Mouse (Mus musculus) forebrain, embryonic 13.5 days (tissue): ENCODE measurements around the gene H2-Eb1. TPM values are rescaled to one million over a fixed set of nuclear protein-coding genes. Genes with fewer than 3 reads are reported as not detected.
"Not testable (repeated sequence)": the region's sequence is repeated elsewhere in the genome, so short reads cannot be mapped to it uniquely, and the experiment has no call there.

ENCODE experiments used
- ATAC-seq: fragments of 200-750 bp; cut with Nextera tagmentation; 2 replicates; pipeline ENCODE4 v1.8.0; 2017
- H3K27ac ChIP-seq: fragments of 300-500 bp; sonication (generic); 2 replicates; pipeline ENCODE4 v1.5.1; 2015; ENCODE audit warnings: inconsistent platforms, mild to moderate bottlenecking, moderate library complexity
- H3K27me3 ChIP-seq: fragments of 300-500 bp; sonication (generic); 2 replicates; pipeline ENCODE4 v1.6.1; 2015; ENCODE audit warnings: mild to moderate bottlenecking, inconsistent platforms
- H3K36me3 ChIP-seq: fragments of 300-500 bp; sonication (generic); 2 replicates; pipeline ENCODE4 v1.6.1; 2015; ENCODE audit warnings: mild to moderate bottlenecking, inconsistent platforms; ENCODE audit not compliant: poor library complexity, severe bottlenecking
- H3K4me1 ChIP-seq: fragments of 300-500 bp; sonication (generic); 2 replicates; pipeline ENCODE4 v1.6.1; 2015; ENCODE audit warnings: inconsistent platforms
- H3K4me2 ChIP-seq: fragments of 300-500 bp; sonication (generic); 2 replicates; pipeline ENCODE4 v1.6.1; 2015; ENCODE audit warnings: inconsistent platforms, mild to moderate bottlenecking, moderate library complexity
- H3K4me3 ChIP-seq: fragments of 300-500 bp; sonication (generic); 2 replicates; pipeline ENCODE4 v1.5.1; 2015; ENCODE audit warnings: mild to moderate bottlenecking, inconsistent platforms
- H3K9ac ChIP-seq: fragments of 300-500 bp; sonication (generic); 2 replicates; pipeline ENCODE4 v1.6.1; 2015; ENCODE audit warnings: mild to moderate bottlenecking, inconsistent platforms
- H3K9me3 ChIP-seq: fragments of 300-500 bp; sonication (generic); replicated peaks from 2 replicates; pipeline ENCODE4 v1.6.1; 2016; ENCODE audit warnings: inconsistent platforms
- WGBS: fragments of 180-500 bp; shearing (Covaris S2); methylation state at CpG from one replicate; pipeline ENCODE4 v1.1.7; 2015; 5-methylcytosine and 5-hydroxymethylcytosine counted together
- polyA plus RNA-seq: library from polyadenylated mRNA; unstranded; fragments of >200 nt; fragmentation: Nextera tagmentation; extraction: Ambion mirVana; gene quantifications from 2 replicates; pipeline ENCODE4 v1.2.1, GENCODE M21; 2015

The H2-Eb1 gene
- polyA plus RNA-seq, 1 experiment from 2014 or later = 1.6 TPM

DNA sequence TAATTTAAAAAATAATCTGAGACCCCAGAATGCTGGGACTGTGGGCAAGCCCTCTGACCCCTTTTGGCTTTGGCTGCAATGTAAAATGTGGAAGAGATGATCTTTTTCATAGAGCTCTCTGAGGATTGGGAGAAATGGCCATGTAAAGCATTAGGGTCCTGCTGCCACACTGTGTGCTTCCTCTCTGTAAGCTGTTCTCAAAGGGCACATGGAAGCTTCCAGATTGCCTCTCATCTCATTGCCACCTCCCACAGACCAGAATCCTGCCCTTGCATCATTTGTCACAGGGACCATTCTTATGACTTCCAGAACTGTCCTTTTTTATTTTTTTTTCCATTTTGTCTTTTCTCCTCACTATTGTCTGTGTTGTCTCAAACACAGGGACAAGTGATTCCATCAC is 1.5 kb downstream of the H2-Eb1 start:
- Histone ChIP-seq H3K9me3 (no peaks in the 10 kb centered on the region), H3K4me1 (0 out of 2 replicates have a peak, but pooled peaks cover 3% of the 10 kb centered on the region), H3K36me3 (no peaks in the 10 kb centered on the region), H3K9ac (no peak overlapping the region), H3K27me3 (peaks cover 5% of the 10 kb centered on the region), H3K27ac (no peak overlapping the region), H3K4me2 (no peak overlapping the region), H3K4me3 (no peak overlapping the region)
- no peak for ATAC-seq

GRCm38 (mm10) chr17:34308161-34308560 is 2.5 kb downstream of the H2-Eb1 start:
- WGBS = 83% methylated on average over 4 of the region's 4 CpGs
- Histone ChIP-seq H3K4me3 (no peak overlapping the region), H3K27ac (no peak overlapping the region), H3K4me1 (0 out of 2 replicates have a peak, but pooled peaks cover 3% of the 10 kb centered on the region), H3K36me3 (no peaks in the 10 kb centered on the region), H3K27me3 (peaks cover 5% of the 10 kb centered on the region), H3K9me3 (no peaks in the 10 kb centered on the region), H3K4me2 (no peak overlapping the region), H3K9ac (no peak overlapping the region)
- ATAC-seq = no peak

- no peak overlapping the region for H3K27ac ChIP-seq
- WGBS = 36% methylated on average over 10 of the region's 10 CpGs
- H3K9ac ChIP-seq = peak overlapping the region; percentile 73
- peak overlapping the region; percentile 62 for H3K4me3 ChIP-seq
- H3K9me3 ChIP-seq = no peaks in the 10 kb centered on the region
- peaks cover 5% of the 10 kb centered on the region for H3K27me3 ChIP-seq
- H3K36me3 ChIP-seq = no peaks in the 10 kb centered on the region
- H3K4me2 ChIP-seq = peak overlapping the region; percentile 63
- no peak for ATAC-seq
- 0 out of 2 replicates have a peak, but pooled peaks cover 3% of the 10 kb centered on the region for H3K4me1 ChIP-seq
Measured at GRCm38 (mm10) chr17:34309225-34309624, 3.6 kb downstream of the H2-Eb1 start.

GRCm38 (mm10) chr17:34309683-34310385 is 4.2 kb downstream of the H2-Eb1 start:
- peak; percentile 91 for ATAC-seq
- Histone ChIP-seq H3K4me3 (peak overlapping the region; percentile 62), H3K27me3 (peaks cover 5% of the 10 kb centered on the region), H3K4me1 (0 out of 2 replicates have a peak, but pooled peaks cover 3% of the 10 kb centered on the region), H3K4me2 (peak overlapping the region; percentile 63), H3K27ac (no peak overlapping the region), H3K36me3 (no peaks in the 10 kb centered on the region), H3K9me3 (no peaks in the 10 kb centered on the region), H3K9ac (peak overlapping the region; percentile 73)
- 27% methylated on average over 38 of the region's 38 CpGs for WGBS

- not testable (repeated sequence) for H3K9ac ChIP-seq, H3K9me3 ChIP-seq, H3K27me3 ChIP-seq, H3K36me3 ChIP-seq, H3K4me3 ChIP-seq, H3K27ac ChIP-seq, H3K4me2 ChIP-seq, H3K4me1 ChIP-seq, ATAC-seq
- 91% methylated on average over 3 of the region's 3 CpGs for WGBS
Measured at GRCm38 (mm10) chr17:34310526-34310925, 4.9 kb downstream of the H2-Eb1 start.

DNA sequence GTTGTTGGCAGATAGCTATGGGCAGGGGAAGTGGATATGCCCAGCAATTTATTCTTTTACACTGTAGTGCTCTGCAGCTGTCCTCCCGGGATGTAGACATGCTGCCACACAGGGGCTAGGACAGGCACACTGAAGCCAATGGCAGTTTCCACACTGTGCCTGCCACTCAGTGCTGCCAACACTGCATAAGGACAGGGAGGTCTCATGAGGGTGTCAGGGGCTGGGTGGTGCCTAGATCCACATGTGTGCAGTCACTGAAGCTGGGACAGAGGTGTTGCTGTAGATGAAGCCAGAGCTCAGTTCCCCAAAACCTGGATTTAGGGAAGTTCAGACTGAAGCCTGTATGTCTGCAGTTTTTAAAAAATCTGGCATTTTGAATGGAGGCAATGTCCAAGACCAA is 6.5 kb downstream of the H2-Eb1 start:
- Histone ChIP-seq H3K9me3 (no peaks in the 10 kb centered on the region), H3K9ac (no peak overlapping the region), H3K4me2 (no peak overlapping the region), H3K36me3 (no peaks in the 10 kb centered on the region), H3K27me3 (peaks cover 5% of the 10 kb centered on the region), H3K4me3 (no peak overlapping the region), H3K27ac (no peak overlapping the region), H3K4me1 (0 out of 2 replicates have a peak, but pooled peaks cover 3% of the 10 kb centered on the region)
- 87% methylated on average over 1 of the region's 1 CpGs for WGBS
- ATAC-seq = no peak

- no peak overlapping the region for H3K9ac ChIP-seq
- no peaks in the 10 kb centered on the region; the same call in 1 of the 2 replicates for H3K27me3 ChIP-seq
- WGBS = 42% methylated on average over 3 of the region's 3 CpGs
- no peak for ATAC-seq
- no peak overlapping the region for H3K4me2 ChIP-seq
- H3K27ac ChIP-seq = no peak overlapping the region
- no peak overlapping the region for H3K4me3 ChIP-seq
- 0 out of 2 replicates have a peak, but pooled peaks cover 3% of the 10 kb centered on the region for H3K4me1 ChIP-seq
- no peaks in the 10 kb centered on the region for H3K9me3 ChIP-seq
- H3K36me3 ChIP-seq = no peaks in the 10 kb centered on the region
Measured at GRCm38 (mm10) chr17:34313393-34313792, 7.7 kb downstream of the H2-Eb1 start.

DNA sequence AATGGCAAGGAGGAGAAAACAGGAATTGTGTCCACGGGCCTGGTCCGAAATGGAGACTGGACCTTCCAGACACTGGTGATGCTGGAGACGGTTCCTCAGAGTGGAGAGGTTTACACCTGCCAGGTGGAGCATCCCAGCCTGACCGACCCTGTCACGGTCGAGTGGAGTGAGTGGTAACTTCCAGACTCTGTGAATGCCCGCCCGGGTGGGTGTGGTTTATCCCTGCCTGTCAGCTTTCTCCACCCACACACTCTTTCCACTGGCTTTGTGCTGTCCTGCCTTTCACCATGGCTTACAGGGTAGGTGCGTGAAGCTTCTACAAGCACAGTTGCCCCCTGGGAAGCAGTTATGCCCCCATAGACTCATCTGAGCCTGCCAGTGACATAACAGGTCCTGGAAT is 8.6 kb downstream of the H2-Eb1 start:
- 72% methylated on average over 9 of the region's 9 CpGs for WGBS
- H3K27me3 ChIP-seq = no peaks in the 10 kb centered on the region
- ATAC-seq = no peak
- H3K27ac ChIP-seq = no peak overlapping the region
- H3K36me3 ChIP-seq = no peaks in the 10 kb centered on the region
- no peak overlapping the region for H3K4me2 ChIP-seq
- H3K4me1 ChIP-seq = 0 out of 2 replicates have a peak, but pooled peaks cover under 1% of the 10 kb centered on the region
- no peak overlapping the region for H3K9ac ChIP-seq
- no peaks in the 10 kb centered on the region for H3K9me3 ChIP-seq
- no peak overlapping the region for H3K4me3 ChIP-seq

DNA sequence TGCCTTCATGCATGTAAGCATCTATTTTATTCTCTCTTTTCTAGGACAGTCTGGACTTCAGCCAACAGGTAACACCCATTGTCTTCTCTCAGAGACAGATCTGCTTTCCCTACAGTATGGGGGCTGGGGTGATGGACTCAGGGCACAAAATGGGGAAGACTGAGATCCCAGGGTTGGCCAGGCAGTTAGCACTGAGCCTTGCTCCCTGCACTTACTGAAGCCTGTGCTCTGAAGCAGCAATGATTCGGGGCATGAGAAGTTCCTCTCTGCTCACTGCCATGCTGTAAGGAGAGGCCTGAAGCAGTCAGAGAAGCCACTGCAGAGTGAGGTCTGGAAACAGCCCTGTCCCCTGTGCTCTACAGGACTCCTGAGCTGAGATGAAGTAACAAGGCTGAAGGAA is 9.8 kb downstream of the H2-Eb1 start:
- Histone ChIP-seq H3K9ac (no peak overlapping the region), H3K4me3 (no peak overlapping the region), H3K36me3 (no peaks in the 10 kb centered on the region), H3K27me3 (no peaks in the 10 kb centered on the region), H3K27ac (no peak overlapping the region), H3K9me3 (no peaks in the 10 kb centered on the region), H3K4me1 (no peaks in the 10 kb centered on the region), H3K4me2 (no peak overlapping the region)
- ATAC-seq = no peak
- WGBS = 85% methylated on average over 1 of the region's 1 CpGs

- no peak for ATAC-seq
- no peak overlapping the region for H3K4me3 ChIP-seq
- WGBS = 86% methylated on average over 2 of the region's 2 CpGs
- H3K4me1 ChIP-seq = no peaks in the 10 kb centered on the region
- no peaks in the 10 kb centered on the region for H3K36me3 ChIP-seq
- H3K9ac ChIP-seq = no peak overlapping the region
- H3K4me2 ChIP-seq = no peak overlapping the region
- no peak overlapping the region for H3K27ac ChIP-seq
- H3K27me3 ChIP-seq = no peaks in the 10 kb centered on the region
- no peaks in the 10 kb centered on the region for H3K9me3 ChIP-seq
Measured at GRCm38 (mm10) chr17:34316697-34317096, 11.0 kb downstream of the H2-Eb1 start.

- no peaks in the 10 kb centered on the region for H3K27me3 ChIP-seq
- H3K9me3 ChIP-seq = no peaks in the 10 kb centered on the region
- no peak overlapping the region for H3K27ac ChIP-seq
- H3K4me1 ChIP-seq = no peaks in the 10 kb centered on the region
- H3K36me3 ChIP-seq = no peaks in the 10 kb centered on the region
- no peak overlapping the region for H3K9ac ChIP-seq
- no peak overlapping the region for H3K4me2 ChIP-seq
- 43% methylated on average over 2 of the region's 2 CpGs for WGBS
- no peak overlapping the region for H3K4me3 ChIP-seq
- no peak for ATAC-seq
Measured at GRCm38 (mm10) chr17:34317275-34317674, 11.6 kb downstream of the H2-Eb1 start.

DNA sequence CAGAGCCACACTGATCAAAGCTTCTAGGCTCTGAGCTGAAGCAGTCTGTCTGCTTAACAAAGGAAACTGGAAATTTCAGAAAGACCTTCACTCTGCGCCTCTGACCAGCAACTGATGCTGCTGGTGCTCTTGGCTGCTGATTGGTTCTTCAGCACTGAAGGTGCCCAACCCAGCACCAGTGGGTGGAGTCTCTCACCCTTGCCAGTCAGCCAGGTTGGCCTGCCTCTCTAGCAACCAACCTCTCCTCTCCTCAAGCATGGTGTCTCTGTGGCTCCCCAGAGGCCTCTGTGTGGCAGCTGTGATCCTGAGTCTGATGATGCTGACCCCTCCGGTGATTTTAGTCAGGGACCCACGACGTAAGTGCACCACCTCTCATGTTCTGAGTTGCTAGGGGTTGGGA is 19.8 kb downstream of the H2-Eb1 start, which contains the start of gene H2-Eb2:
Gene H2-Eb2, plus strand, starts transcription at position 230 of the 400 bp plus-strand sequence.
- Histone ChIP-seq H3K9ac (no peak within 1 kb of the TSS), H3K4me2 (no peak within 1 kb of the TSS), H3K27me3 (no peaks in the 10 kb centered on the region; the same call in 1 of the 2 replicates), H3K4me1 (no peaks in the 10 kb centered on the region), H3K9me3 (no peaks in the 10 kb centered on the region), H3K4me3 (no peak within 1 kb of the TSS), H3K36me3 (no peaks in the 10 kb centered on the region), H3K27ac (no peak within 1 kb of the TSS)
- ATAC-seq = no peak
- 45% methylated on average over 4 of the region's 4 CpGs for WGBS

- ATAC-seq = no peak
- no peak overlapping the region for H3K4me3 ChIP-seq
- no peaks in the 10 kb centered on the region for H3K4me1 ChIP-seq
- no peaks in the 10 kb centered on the region for H3K36me3 ChIP-seq
- no peak overlapping the region for H3K27ac ChIP-seq
- no peaks in the 10 kb centered on the region for H3K9me3 ChIP-seq
- no peak overlapping the region for H3K4me2 ChIP-seq
- WGBS = 77% methylated on average over 3 of the region's 3 CpGs
- H3K9ac ChIP-seq = no peak overlapping the region
- no peaks in the 10 kb centered on the region; the same call in 1 of the 2 replicates for H3K27me3 ChIP-seq
Measured at GRCm38 (mm10) chr17:34326373-34326772, 20.7 kb downstream of the H2-Eb1 start.
